Mouse (Mus musculus) heart, embryonic 15.5 days (tissue): ENCODE measurements around the gene Sh3d21. TPM values are rescaled to one million over a fixed set of nuclear protein-coding genes. Genes with fewer than 3 reads are reported as not detected.

Source experiments
- ATAC-seq: fragments of 200-750 bp; cut with Nextera tagmentation; replicated peaks from 2 replicates; pipeline ENCODE4 v1.8.0; 2017; ENCODE audit warnings: low read depth, moderate TSS enrichment; ENCODE audit not compliant: insufficient number of reproducible peaks, insufficient read depth, low FRiP score
- H3K27ac ChIP-seq: fragments of 300-500 bp; sonication (generic); 2 replicates; pipeline ENCODE4 v1.5.1; 2015; ENCODE audit warnings: mild to moderate bottlenecking, inconsistent platforms
- H3K27me3 ChIP-seq: fragments of 300-500 bp; sonication (generic); 2 replicates; pipeline ENCODE4 v1.6.1; 2015; ENCODE audit warnings: inconsistent platforms
- H3K36me3 ChIP-seq: fragments of 300-500 bp; sonication (generic); 2 replicates; pipeline ENCODE4 v1.6.1; 2015; ENCODE audit warnings: mild to moderate bottlenecking, inconsistent platforms
- H3K4me1 ChIP-seq: fragments of 300-500 bp; sonication (generic); replicated peaks from 2 replicates; pipeline ENCODE4 v1.6.1; 2015; ENCODE audit warnings: inconsistent platforms
- H3K4me2 ChIP-seq: fragments of 300-500 bp; sonication (generic); 2 replicates; pipeline ENCODE4 v1.6.1; 2015; ENCODE audit warnings: inconsistent platforms, mild to moderate bottlenecking, moderate library complexity
- H3K4me3 ChIP-seq: fragments of 300-500 bp; sonication (generic); 2 replicates; pipeline ENCODE4 v1.5.1; 2015; ENCODE audit warnings: mild to moderate bottlenecking, inconsistent platforms
- H3K9ac ChIP-seq: fragments of 300-500 bp; sonication (generic); 2 replicates; pipeline ENCODE4 v1.6.1; 2015; ENCODE audit warnings: mild to moderate bottlenecking, inconsistent platforms
- H3K9me3 ChIP-seq: fragments of 300-500 bp; sonication (generic); replicated peaks from 2 replicates; pipeline ENCODE4 v1.6.1; 2016; ENCODE audit warnings: inconsistent platforms
- WGBS: fragments of 180-500 bp; shearing (Covaris S2); methylation state at CpG from one replicate; pipeline ENCODE4 v1.1.7; 2015; ENCODE audit warnings: mixed read lengths; 5-methylcytosine and 5-hydroxymethylcytosine counted together
- polyA plus RNA-seq: library from polyadenylated mRNA; unstranded; fragments of >200 nt; fragmentation: Nextera tagmentation; extraction: Ambion mirVana; gene quantifications from 2 replicates; pipeline ENCODE4 v1.2.1, GENCODE M21; 2015

Gene Sh3d21
- polyA plus RNA-seq, 1 experiment from 2014 or later: 3.3 TPM

- no peak overlapping the region for H3K27ac ChIP-seq
- no peak for ATAC-seq
- 86% methylated on average over 4 of the region's 4 CpGs for WGBS
- H3K4me2 ChIP-seq: no peak overlapping the region
- peaks cover 18% of the 10 kb centered on the region for H3K4me1 ChIP-seq
- no peaks in the 10 kb centered on the region; the same call in 1 of the 2 replicates for H3K36me3 ChIP-seq
- H3K27me3 ChIP-seq: no peaks in the 10 kb centered on the region
- no peak overlapping the region for H3K9ac ChIP-seq
- H3K4me3 ChIP-seq: no peak overlapping the region
- no peaks in the 10 kb centered on the region for H3K9me3 ChIP-seq
These were observed 44.6 kb downstream of the Sh3d21 start for GRCm38 (mm10) chr4:126118651-126119050.

- H3K4me3 ChIP-seq: no peak overlapping the region
- H3K4me2 ChIP-seq: no peak overlapping the region
- no peaks in the 10 kb centered on the region for H3K27me3 ChIP-seq
- peaks cover 23% of the 10 kb centered on the region for H3K4me1 ChIP-seq
- no peak overlapping the region for H3K9ac ChIP-seq
- no peaks in the 10 kb centered on the region; the same call in 1 of the 2 replicates for H3K36me3 ChIP-seq
- H3K9me3 ChIP-seq: no peaks in the 10 kb centered on the region
- H3K27ac ChIP-seq: no peak overlapping the region
- no peak for ATAC-seq
- 80% methylated on average over 8 of the region's 8 CpGs for WGBS
These were observed 46.2 kb downstream of the Sh3d21 start for GRCm38 (mm10) chr4:126117116-126117515.

GRCm38 (mm10) chr4:126115871-126116521 lies 47.3 kb downstream of the Sh3d21 start:
- Histone ChIP-seq H3K27me3 (no peaks in the 10 kb centered on the region), H3K4me1 (peaks cover 34% of the 10 kb centered on the region), H3K9ac (no peak overlapping the region), H3K4me3 (no peak overlapping the region), H3K4me2 (no peak overlapping the region), H3K27ac (no peak overlapping the region), H3K36me3 (no peaks in the 10 kb centered on the region; the same call in 1 of the 2 replicates), H3K9me3 (no peaks in the 10 kb centered on the region)
- WGBS: 67% methylated on average over 6 of the region's 6 CpGs
- ATAC-seq: no peak

- no peak overlapping the region for H3K9ac ChIP-seq
- no peak overlapping the region for H3K27ac ChIP-seq
- no peaks in the 10 kb centered on the region for H3K27me3 ChIP-seq
- H3K4me1 ChIP-seq: peaks cover 40% of the 10 kb centered on the region
- no peak overlapping the region for H3K4me2 ChIP-seq
- no peak for ATAC-seq
- H3K9me3 ChIP-seq: no peaks in the 10 kb centered on the region
- H3K4me3 ChIP-seq: no peak overlapping the region
- H3K36me3 ChIP-seq: no peaks in the 10 kb centered on the region
- 84% methylated on average over 9 of the region's 9 CpGs for WGBS
These were observed 47.9 kb downstream of the Sh3d21 start for GRCm38 (mm10) chr4:126115411-126115810.

- peaks cover 55% of the 10 kb centered on the region for H3K4me1 ChIP-seq
- H3K27me3 ChIP-seq: no peaks in the 10 kb centered on the region
- H3K4me3 ChIP-seq: no peak overlapping the region
- no peak overlapping the region for H3K4me2 ChIP-seq
- no peak for ATAC-seq
- no peak overlapping the region for H3K27ac ChIP-seq
- no peaks in the 10 kb centered on the region for H3K9me3 ChIP-seq
- no peaks in the 10 kb centered on the region for H3K36me3 ChIP-seq
- no peak overlapping the region for H3K9ac ChIP-seq
- WGBS: 12% methylated on average over 6 of the region's 6 CpGs
These were observed 49.3 kb downstream of the Sh3d21 start for GRCm38 (mm10) chr4:126113943-126114342.

- H3K4me1 ChIP-seq: peaks cover 62% of the 10 kb centered on the region
- WGBS: 78% methylated on average over 4 of the region's 4 CpGs
- no peaks in the 10 kb centered on the region for H3K9me3 ChIP-seq
- H3K36me3 ChIP-seq: no peaks in the 10 kb centered on the region
- H3K27ac ChIP-seq: no peak overlapping the region
- ATAC-seq: no peak
- no peaks in the 10 kb centered on the region for H3K27me3 ChIP-seq
- no peak overlapping the region for H3K4me2 ChIP-seq
- no peak overlapping the region for H3K4me3 ChIP-seq
- no peak overlapping the region for H3K9ac ChIP-seq
These were observed 50.0 kb downstream of the Sh3d21 start for GRCm38 (mm10) chr4:126113243-126113642.

GRCm38 (mm10) chr4:126111153-126111549 lies 52.1 kb downstream of the Sh3d21 start:
- no peak for ATAC-seq
- H3K4me2 ChIP-seq: peak overlapping the region; percentile 56
- peaks cover 67% of the 10 kb centered on the region for H3K4me1 ChIP-seq
- no peaks in the 10 kb centered on the region for H3K9me3 ChIP-seq
- peak overlapping the region; percentile 19 for H3K4me3 ChIP-seq
- H3K27ac ChIP-seq: peak overlapping the region; percentile 97
- H3K9ac ChIP-seq: peak overlapping the region; percentile 37
- no peaks in the 10 kb centered on the region for H3K27me3 ChIP-seq
- 17% methylated on average over 7 of the region's 7 CpGs for whole genome bisulfite sequencing
- H3K36me3 ChIP-seq: no peaks in the 10 kb centered on the region

- Histone ChIP-seq H3K4me3 (peak overlapping the region; percentile 19), H3K9me3 (no peaks in the 10 kb centered on the region), H3K27me3 (no peaks in the 10 kb centered on the region), H3K36me3 (no peaks in the 10 kb centered on the region), H3K4me2 (peak overlapping the region; percentile 56), H3K9ac (peak overlapping the region; percentile 37), H3K4me1 (peaks cover 65% of the 10 kb centered on the region), H3K27ac (peak overlapping the region; percentile 97)
- peak; percentile 82 for ATAC-seq
- WGBS: 2% methylated on average over 12 of the region's 12 CpGs
These were observed 52.7 kb downstream of the Sh3d21 start for GRCm38 (mm10) chr4:126110374-126111152.

GRCm38 (mm10) chr4:126109613-126110373 lies 53.5 kb downstream of the Sh3d21 start:
- no peak for ATAC-seq
- H3K9me3 ChIP-seq: no peaks in the 10 kb centered on the region
- peak overlapping the region; percentile 56 for H3K4me2 ChIP-seq
- H3K27me3 ChIP-seq: no peaks in the 10 kb centered on the region
- peak overlapping the region; percentile 97 for H3K27ac ChIP-seq
- peak overlapping the region; percentile 37; the same call in 1 of the 2 replicates for H3K9ac ChIP-seq
- no peaks in the 10 kb centered on the region for H3K36me3 ChIP-seq
- H3K4me3 ChIP-seq: peak overlapping the region; percentile 19; the same call in 1 of the 2 replicates
- 55% methylated on average over 10 of the region's 10 CpGs for WGBS
- H3K4me1 ChIP-seq: peaks cover 71% of the 10 kb centered on the region

- no peak for ATAC-seq
- Histone ChIP-seq H3K9ac (peak overlapping the region; percentile 11; the same call in 1 of the 2 replicates), H3K4me3 (no peak overlapping the region), H3K4me2 (no peak overlapping the region), H3K4me1 (peaks cover 70% of the 10 kb centered on the region), H3K9me3 (no peaks in the 10 kb centered on the region), H3K36me3 (no peaks in the 10 kb centered on the region), H3K27me3 (no peaks in the 10 kb centered on the region), H3K27ac (peak overlapping the region; percentile 97)
- 53% methylated on average over 8 of the region's 8 CpGs for WGBS
These were observed 55.1 kb downstream of the Sh3d21 start for GRCm38 (mm10) chr4:126108061-126108740.
